Mouse (Mus musculus): ENCODE data around the gene Jmjd6. TPM values are rescaled to one million over a fixed set of nuclear protein-coding genes. Genes with fewer than 3 reads are reported as not detected.
A peak's percentile ranks its signal among the peaks of the same experiment; 100 is the strongest.

Gene Jmjd6
- polyA plus RNA-seq (2012; ENCODE audit: insufficient read depth, insufficient read length, low replicate concordance, missing spikeins), result not detected in 2 replicates

DNA sequence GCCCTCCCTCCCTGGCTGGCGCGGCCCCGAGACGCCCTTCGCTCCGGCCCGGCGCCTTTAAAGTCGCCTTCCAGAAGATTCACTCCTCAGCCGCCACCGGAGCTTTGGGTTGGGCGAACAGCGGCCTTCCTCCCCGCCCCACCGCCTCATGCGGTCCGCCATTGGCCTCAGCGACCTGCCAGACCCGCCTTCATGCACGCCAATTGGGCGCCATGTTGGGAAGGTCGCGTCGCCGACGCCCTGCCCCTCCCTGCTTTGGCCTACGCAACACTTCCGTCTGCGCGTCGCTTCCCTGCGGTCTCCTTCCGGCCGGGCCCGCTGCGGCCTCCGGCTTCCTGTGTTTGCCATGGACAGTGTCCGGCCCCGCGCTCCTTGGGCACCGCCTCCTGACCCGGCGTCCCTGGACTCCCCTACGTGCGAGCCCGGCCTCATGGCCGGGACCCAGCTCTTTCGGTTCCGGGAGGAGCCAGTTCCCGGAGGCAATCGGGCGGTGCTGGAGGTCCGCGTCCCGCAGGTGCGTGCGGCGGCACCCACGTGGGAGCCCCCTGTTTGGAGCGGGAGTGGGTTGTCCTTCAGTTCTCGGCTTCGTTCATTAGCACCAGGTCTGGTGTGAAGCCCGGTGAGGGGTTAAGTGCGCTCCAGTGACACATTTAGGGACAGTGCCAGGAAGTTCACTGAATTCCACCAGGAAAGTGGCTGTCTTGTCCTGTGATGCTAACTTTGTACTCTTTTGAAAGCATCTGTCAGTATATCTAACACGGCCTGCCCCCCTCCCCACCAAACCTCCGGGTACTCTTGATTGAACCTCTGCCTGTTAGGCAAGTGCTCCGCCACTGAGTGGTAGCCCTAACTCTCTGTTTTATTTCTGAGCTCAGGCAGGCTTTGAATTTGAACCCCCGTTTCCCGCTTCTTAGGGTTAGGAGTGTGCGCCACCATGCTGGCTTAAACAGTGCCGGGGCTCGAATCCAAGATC is at the start of gene Jmjd6, which contains the start of gene Mettl23:
TSS of gene Jmjd6 (minus strand) at position 189 of the 973 bp plus-strand sequence.
TSS of gene Mettl23 (plus strand) at position 18 of the 973 bp plus-strand sequence.
- peaks cover 22% of the 10 kb centered on the region for H3K4me1 ChIP-seq (ENCODE audit: control insufficient read depth, insufficient read depth, low read length)
- WGBS, result under 1% methylated on average over 72 of the region's 72 CpGs
- peak within 1 kb of the TSS; percentile 66 for H3K27ac ChIP-seq (ENCODE audit: insufficient read depth, low read depth, low read length)
- H3K4me3 ChIP-seq (ENCODE audit: insufficient read depth, low read depth, low read length), result peak within 1 kb of the TSS; percentile 66
- TF ChIP-seq CTCF (IDR thresholded peaks at IDR 0.05; ENCODE audit: insufficient read depth, low read depth, low read length) (no peak), POLR2A (IDR thresholded peaks at IDR 0.05; ENCODE audit: insufficient read depth, low read depth, low read length) (peak; percentile 55)

- H3K27ac ChIP-seq (ENCODE audit: insufficient read depth, low read depth, low read length), result no peak overlapping the region
- no peak overlapping the region for H3K4me3 ChIP-seq (ENCODE audit: insufficient read depth, low read depth, low read length)
- TF ChIP-seq POLR2A (IDR thresholded peaks at IDR 0.05; ENCODE audit: insufficient read depth, low read depth, low read length) (no peak), CTCF (IDR thresholded peaks at IDR 0.05; ENCODE audit: insufficient read depth, low read depth, low read length) (no peak)
- 82% methylated on average over 5 of the region's 5 CpGs for WGBS
- peaks cover 3% of the 10 kb centered on the region for H3K4me1 ChIP-seq (ENCODE audit: control insufficient read depth, insufficient read depth, low read length)
Measured at GRCm38 (mm10) chr11:116887136-116887535, 43.9 kb upstream of the Jmjd6 start.

DNA sequence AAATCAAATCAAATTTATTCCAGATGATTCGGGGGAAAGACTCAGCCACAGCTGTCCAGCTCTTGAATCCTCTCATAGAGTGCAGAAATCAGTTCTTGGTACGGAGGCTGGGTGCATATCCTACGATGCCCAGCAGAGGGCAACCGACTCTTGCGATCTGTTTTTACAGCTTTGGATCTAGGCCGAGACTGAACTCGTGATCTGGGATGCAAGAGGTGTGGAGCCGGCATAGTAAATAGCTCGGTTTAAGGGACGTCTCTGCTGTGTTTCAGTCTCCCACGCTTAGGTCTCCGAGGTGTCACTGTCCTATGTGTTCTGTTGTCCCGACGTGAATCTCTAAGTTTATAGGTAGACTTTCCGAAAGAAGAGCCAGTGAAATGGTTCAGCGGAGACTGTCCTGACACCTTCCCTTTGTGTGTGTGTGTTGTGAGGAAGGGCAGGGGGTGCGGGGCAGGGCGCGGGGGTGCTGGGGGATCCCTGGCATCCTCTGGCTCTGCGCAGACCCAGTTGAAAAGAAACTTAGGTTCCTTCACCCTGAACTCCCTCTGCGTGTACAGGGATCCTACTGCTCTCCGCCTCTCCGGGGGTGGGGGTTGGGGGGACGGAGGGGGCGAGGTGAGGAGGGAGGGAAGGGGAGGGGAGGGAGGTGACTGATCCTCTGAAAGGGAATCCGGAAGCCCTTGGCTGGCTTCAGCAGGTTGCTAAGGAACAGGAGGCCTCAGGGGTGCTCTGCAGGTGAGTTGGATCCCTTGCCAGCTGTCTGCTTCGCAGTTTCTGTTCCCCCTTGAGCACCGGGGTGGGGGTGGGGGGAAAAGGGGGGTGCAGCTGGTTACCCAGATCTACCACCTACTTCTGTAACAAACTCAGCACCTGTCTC is 42.3 kb upstream of the Jmjd6 start:
- Histone ChIP-seq H3K27ac (ENCODE audit: insufficient read depth, low read depth, low read length) (no peak overlapping the region), H3K4me1 (ENCODE audit: control insufficient read depth, insufficient read depth, low read length) (peaks cover 6% of the 10 kb centered on the region), H3K4me3 (ENCODE audit: insufficient read depth, low read depth, low read length) (peak overlapping the region; percentile 21)
- TF ChIP-seq POLR2A (IDR thresholded peaks at IDR 0.05; ENCODE audit: insufficient read depth, low read depth, low read length), result no peak
- TF ChIP-seq CTCF (IDR thresholded peaks at IDR 0.05; ENCODE audit: insufficient read depth, low read depth, low read length), result peak; percentile 75
- WGBS, result 8% methylated on average over 27 of the region's 28 CpGs

DNA sequence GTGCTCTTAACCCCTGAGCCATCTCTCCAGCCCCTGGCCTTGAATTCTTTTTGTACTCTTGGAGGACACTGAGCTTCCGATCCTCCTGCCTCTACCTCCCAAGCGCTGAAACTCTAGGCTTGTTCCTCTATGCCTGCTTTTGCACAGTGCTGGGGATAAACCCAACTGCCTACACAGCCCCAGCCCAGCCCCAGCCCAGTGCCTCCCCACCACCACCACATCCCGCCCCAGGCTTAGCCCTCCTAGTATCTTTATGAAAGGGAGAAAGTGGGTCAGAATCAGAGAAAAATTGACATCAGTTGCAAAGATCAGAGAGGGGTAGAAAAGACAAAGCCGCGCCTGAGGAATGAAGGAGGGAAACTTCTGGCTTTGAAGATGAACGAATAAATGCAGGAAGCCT is 40.8 kb upstream of the Jmjd6 start:
- TF ChIP-seq CTCF (IDR thresholded peaks at IDR 0.05; ENCODE audit: insufficient read depth, low read depth, low read length), result no peak
- no peak for TF ChIP-seq POLR2A (IDR thresholded peaks at IDR 0.05; ENCODE audit: insufficient read depth, low read depth, low read length)
- Histone ChIP-seq H3K4me1 (ENCODE audit: control insufficient read depth, insufficient read depth, low read length) (peaks cover 6% of the 10 kb centered on the region), H3K27ac (ENCODE audit: insufficient read depth, low read depth, low read length) (no peak overlapping the region), H3K4me3 (ENCODE audit: insufficient read depth, low read depth, low read length) (no peak overlapping the region)
- WGBS, result 95% methylated on average over 6 of the region's 6 CpGs

- no peak for TF ChIP-seq CTCF (IDR thresholded peaks at IDR 0.05; ENCODE audit: insufficient read depth, low read depth, low read length)
- TF ChIP-seq POLR2A (IDR thresholded peaks at IDR 0.05; ENCODE audit: insufficient read depth, low read depth, low read length), result no peak
- 89% methylated on average over 10 of the region's 10 CpGs for WGBS
- Histone ChIP-seq H3K4me3 (ENCODE audit: insufficient read depth, low read depth, low read length) (no peak overlapping the region), H3K27ac (ENCODE audit: insufficient read depth, low read depth, low read length) (no peak overlapping the region), H3K4me1 (ENCODE audit: control insufficient read depth, insufficient read depth, low read length) (peaks cover 6% of the 10 kb centered on the region)
Measured at GRCm38 (mm10) chr11:116882446-116882845, 39.2 kb upstream of the Jmjd6 start.

DNA sequence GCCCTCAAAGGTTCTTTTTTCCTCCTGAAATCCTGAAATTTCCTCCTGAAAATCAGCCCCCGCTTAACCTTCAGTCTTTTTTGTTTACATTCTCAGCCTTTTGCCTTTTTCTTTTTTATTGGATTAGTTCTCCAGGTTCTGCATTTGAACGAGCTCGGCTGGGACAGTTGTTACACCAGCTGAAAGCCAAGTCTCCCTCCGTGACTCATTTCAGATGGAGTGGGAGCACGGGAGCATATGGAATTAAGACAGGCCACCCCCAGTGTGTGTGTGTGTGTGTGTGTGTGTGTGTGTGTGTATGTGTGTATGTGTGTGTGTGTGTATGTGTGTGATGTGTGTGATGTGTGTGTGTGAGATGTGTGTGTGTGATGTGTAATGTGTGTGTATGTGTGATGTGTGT is 38.2 kb upstream of the Jmjd6 start:
- no peak overlapping the region for H3K4me3 ChIP-seq (ENCODE audit: insufficient read depth, low read depth, low read length)
- 35% methylated on average over 5 of the region's 5 CpGs for WGBS
- TF ChIP-seq CTCF (IDR thresholded peaks at IDR 0.05; ENCODE audit: insufficient read depth, low read depth, low read length) (no peak), POLR2A (IDR thresholded peaks at IDR 0.05; ENCODE audit: insufficient read depth, low read depth, low read length) (no peak)
- peaks cover 6% of the 10 kb centered on the region; the same call in 1 of the 2 replicates for H3K4me1 ChIP-seq (ENCODE audit: control insufficient read depth, insufficient read depth, low read length)
- H3K27ac ChIP-seq (ENCODE audit: insufficient read depth, low read depth, low read length), result no peak overlapping the region

GRCm38 (mm10) chr11:116880839-116881238 is 37.6 kb upstream of the Jmjd6 start:
- Histone ChIP-seq H3K4me3 (ENCODE audit: insufficient read depth, low read depth, low read length) (no peak overlapping the region), H3K27ac (ENCODE audit: insufficient read depth, low read depth, low read length) (no peak overlapping the region), H3K4me1 (ENCODE audit: control insufficient read depth, insufficient read depth, low read length) (peaks cover 6% of the 10 kb centered on the region; the same call in 1 of the 2 replicates)
- WGBS, result 33% methylated on average over 7 of the region's 7 CpGs
- TF ChIP-seq POLR2A (IDR thresholded peaks at IDR 0.05; ENCODE audit: insufficient read depth, low read depth, low read length) (no peak), CTCF (IDR thresholded peaks at IDR 0.05; ENCODE audit: insufficient read depth, low read depth, low read length) (no peak)

DNA sequence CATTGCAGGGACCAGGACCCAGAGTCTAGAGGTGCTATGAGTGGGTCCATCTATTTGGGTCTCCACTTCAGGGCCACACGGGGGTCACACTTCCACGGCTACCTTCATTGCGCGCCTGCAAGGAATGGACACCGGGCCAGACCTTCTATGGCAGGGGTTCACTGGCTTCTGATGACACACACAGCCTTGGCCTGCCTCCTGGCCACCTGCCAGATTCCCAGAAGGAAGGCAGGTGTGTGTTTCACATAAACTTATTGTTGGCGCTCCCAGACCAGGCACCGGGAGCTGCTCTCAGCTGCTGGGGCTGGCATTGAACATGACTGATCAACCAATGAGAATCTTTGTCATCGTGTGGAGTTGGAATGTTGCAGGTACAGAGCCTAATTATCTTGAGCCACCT is 35.2 kb upstream of the Jmjd6 start:
- 88% methylated on average over 8 of the region's 8 CpGs for WGBS

More for the DNA sequence above, 35.2 kb upstream of the Jmjd6 start:
- Histone ChIP-seq H3K27ac (ENCODE audit: insufficient read depth, low read depth, low read length) (no peak overlapping the region), H3K4me3 (ENCODE audit: insufficient read depth, low read depth, low read length) (no peak overlapping the region), H3K4me1 (ENCODE audit: control insufficient read depth, insufficient read depth, low read length) (0 out of 2 replicates have a peak, but pooled peaks cover 3% of the 10 kb centered on the region)
- no peak for TF ChIP-seq CTCF (IDR thresholded peaks at IDR 0.05; ENCODE audit: insufficient read depth, low read depth, low read length)
